Mouse (Mus musculus): Measurements from ENCODE around the gene Sirt7. TPM values are rescaled to one million over a fixed set of nuclear protein-coding genes. Genes with fewer than 3 reads are reported as not detected.
"Not testable (repeated sequence)": the region's sequence is repeated elsewhere in the genome, so short reads cannot be mapped to it uniquely, and the experiment has no call there.

Sirt7 gene
- total RNA-seq, 2 experiments from 2014 or later, result 34.3 to 70.6 TPM

- no peak for DNase-seq (ENCODE audit: low spot score in 2 of 2)
Observed at GRCm38 (mm10) chr11:120597240-120598235, 27.5 kb downstream of the Sirt7 start.

- DNase-seq (ENCODE audit: low spot score in 2 of 2), result no peak
Observed at GRCm38 (mm10) chr11:120588531-120588930, 36.5 kb downstream of the Sirt7 start.

GRCm38 (mm10) chr11:120583937-120584336, 41.1 kb downstream of the Sirt7 start:
- DNase-seq (ENCODE audit: low spot score in 2 of 2), result no peak

GRCm38 (mm10) chr11:120582982-120583293, 42.1 kb downstream of the Sirt7 start:
- not testable (repeated sequence) for DNase-seq (ENCODE audit: low spot score in 2 of 2)

GRCm38 (mm10) chr11:120582268-120582981, 42.6 kb downstream of the Sirt7 start:
- no peak for DNase-seq (ENCODE audit: low spot score in 2 of 2)

- DNase-seq (ENCODE audit: low spot score in 2 of 2), result peak; percentile 90 to 93
Observed at GRCm38 (mm10) chr11:120581490-120582267, 43.4 kb downstream of the Sirt7 start, which contains the start of gene Arhgdia. Gene Arhgdia, minus strand, starts transcription at chr11:120581624.

GRCm38 (mm10) chr11:120580871-120581331, 44.1 kb downstream of the Sirt7 start:
- peak; percentile 43 to 53 for DNase-seq (ENCODE audit: low spot score in 2 of 2)

- DNase-seq (ENCODE audit: low spot score in 2 of 2), result no peak
Observed at GRCm38 (mm10) chr11:120580190-120580589, 44.9 kb downstream of the Sirt7 start.

- DNase-seq (ENCODE audit: low spot score in 2 of 2), result peak; percentile 74 to 76
Observed at GRCm38 (mm10) chr11:120579316-120580107, 45.5 kb downstream of the Sirt7 start.

- no peak for DNase-seq (ENCODE audit: low spot score in 2 of 2)
Observed at GRCm38 (mm10) chr11:120578694-120579243, 46.3 kb downstream of the Sirt7 start.

- DNase-seq (ENCODE audit: low spot score in 2 of 2), result no peak
Observed at GRCm38 (mm10) chr11:120578024-120578693, 46.9 kb downstream of the Sirt7 start.

GRCm38 (mm10) chr11:120577211-120578023, 47.6 kb downstream of the Sirt7 start:
- DNase-seq (ENCODE audit: low spot score in 2 of 2), result no peak

- no peak for DNase-seq (ENCODE audit: low spot score in 2 of 2)
Observed at GRCm38 (mm10) chr11:120576365-120576981, 48.6 kb downstream of the Sirt7 start.

GRCm38 (mm10) chr11:120575940-120576339, 49.1 kb downstream of the Sirt7 start:
- no peak for DNase-seq (ENCODE audit: low spot score in 2 of 2)

GRCm38 (mm10) chr11:120575046-120575445, 50.0 kb downstream of the Sirt7 start:
- no peak for DNase-seq (ENCODE audit: low spot score in 2 of 2)

- no peak for DNase-seq (ENCODE audit: low spot score in 2 of 2)
Observed at GRCm38 (mm10) chr11:120574278-120574600, 50.8 kb downstream of the Sirt7 start.

GRCm38 (mm10) chr11:120573585-120574277, 51.3 kb downstream of the Sirt7 start:
- no peak for DNase-seq (ENCODE audit: low spot score in 2 of 2)

All from adrenal gland, adult 18-20 months (tissue).